Mouse (Mus musculus) frontal cortex, adult (tissue): Measurements from ENCODE around the gene 4930555G01Rik.
"Not testable (repeated sequence)": the region's sequence is repeated elsewhere in the genome, so short reads cannot be mapped to it uniquely, and the experiment has no call there.

Experiments used
- ATAC-seq: cut with Nextera tagmentation; 2 replicates; pipeline ENCODE4 v1.9.2; 2017; ENCODE audit warnings: mild to moderate bottlenecking, moderate library complexity, mixed read lengths; ENCODE audit not compliant: low TSS enrichment

The 4930555G01Rik gene

GRCm38 (mm10) chr14:5050329-5050728 lies at the start of gene 4930555G01Rik:
4930555G01Rik (plus strand) TSS chr14:5050629.
- not testable (repeated sequence) for ATAC-seq

- not testable (repeated sequence) for ATAC-seq
Measured at GRCm38 (mm10) chr14:5015591-5015990, 34.8 kb upstream of the 4930555G01Rik start, which contains the start of gene Gm3298. Gm3298 (plus strand) TSS chr14:5015891.

GRCm38 (mm10) chr14:5070611-5071490 lies 20.4 kb downstream of the 4930555G01Rik start, which contains the start of gene Gm8281:
Gm8281 (plus strand) TSS chr14:5071040.
- ATAC-seq: not testable (repeated sequence)
